Comparison of ENCODE assay signal across 20 mouse cellular contexts in the genomic region with DNA sequence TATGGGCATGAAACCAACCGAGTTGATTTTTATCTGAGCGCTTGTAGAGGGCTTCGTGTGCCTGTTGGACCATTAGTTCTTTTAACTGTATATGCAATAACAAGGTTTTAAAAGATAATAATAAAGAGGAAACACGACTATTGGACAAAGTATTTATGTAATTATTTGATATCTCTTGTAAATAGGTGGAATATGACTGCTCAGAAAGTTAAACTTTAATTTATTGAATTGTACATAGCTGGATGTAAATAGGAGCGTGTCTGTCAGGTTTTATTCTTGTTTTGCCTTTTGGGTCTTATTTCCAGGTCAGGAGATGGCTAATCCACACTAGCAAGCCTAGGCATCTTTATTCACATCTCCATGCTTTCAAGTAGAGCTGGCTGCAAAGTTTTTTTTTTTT. TPM values are rescaled to one million over a fixed set of nuclear protein-coding genes. Genes with fewer than 3 reads are reported as not detected.
DNase-seq lines count a peak whose midpoint lies in the region; ATAC-seq and TF ChIP-seq lines count a peak whose summit lies in the region.
"Had no signal": no experiment of that assay in that cellular context is flagged by ENCODE, and none has a peak within 500 bp of the region (broad histone marks: within the 10 kb centered on the region; RNA-seq: fewer than 3 reads in every experiment).

No protein-coding gene starts in this region.

- no peak for ATAC-seq in kidney, embryonic 16.5 days (ENCODE audit: low FRiP score, low TSS enrichment)
- ATAC-seq in midbrain, embryonic 11.5 days (ENCODE audit: low FRiP score), result no peak
- no peak for ATAC-seq in midbrain, postnatal 0 days (ENCODE audit: low FRiP score)
- ATAC-seq in embryonic facial prominence, embryonic 12.5 days (ENCODE audit: insufficient number of reproducible peaks, insufficient read depth, low FRiP score, low TSS enrichment), result no peak
- no peak for ATAC-seq in limb, embryonic 14.5 days (ENCODE audit: low FRiP score, low read depth)
- ATAC-seq: forebrain, embryonic 13.5 days had no signal

- H3K9ac ChIP-seq in kidney, embryonic 16.5 days (replicated peaks; ENCODE audit: low read length), result no peak overlapping the region
- H3K9ac ChIP-seq in midbrain, embryonic 11.5 days (ENCODE audit: low read length), result no peak overlapping the region
- H3K9ac ChIP-seq in midbrain, postnatal 0 days (replicated peaks; ENCODE audit: low read length, poor library complexity, severe bottlenecking), result no peak overlapping the region
- peak overlapping the region; percentile 19; the same call in 1 of the 2 replicates for H3K9ac ChIP-seq in embryonic facial prominence, embryonic 12.5 days
- H3K9ac ChIP-seq in limb, embryonic 14.5 days (ENCODE audit: low read depth, low read length, severe bottlenecking), result no peak overlapping the region
- H3K9ac ChIP-seq: forebrain, embryonic 13.5 days; heart, embryonic 13.5 days; hindbrain, embryonic 14.5 days; liver, embryonic 13.5 days had no signal

- H3K36me3 ChIP-seq in kidney, embryonic 16.5 days (ENCODE audit: insufficient read depth, low read length), result 0 out of 2 replicates have a peak, but pooled peaks cover 4% of the 10 kb centered on the region
- H3K36me3 ChIP-seq in midbrain, embryonic 11.5 days (ENCODE audit: control insufficient read depth, insufficient read depth, low read length), result no peaks in the 10 kb centered on the region
- no peaks in the 10 kb centered on the region for H3K36me3 ChIP-seq in midbrain, postnatal 0 days (ENCODE audit: insufficient read depth, low read length)
- H3K36me3 ChIP-seq in embryonic facial prominence, embryonic 12.5 days, result peaks cover 11% of the 10 kb centered on the region; the same call in 1 of the 2 replicates
- H3K36me3 ChIP-seq in limb, embryonic 14.5 days (ENCODE audit: control insufficient read depth, insufficient read depth, low read length), result peaks cover 27% of the 10 kb centered on the region
- H3K36me3 ChIP-seq: midbrain, embryonic 10.5 days had no signal

- H3K4me2 ChIP-seq in kidney, embryonic 16.5 days (replicated peaks; ENCODE audit: low read depth, low read length), result 0 out of 2 replicates have a peak overlapping the region, but pooled peaks have one; percentile 16
- no peak overlapping the region for H3K4me2 ChIP-seq in midbrain, embryonic 11.5 days
- no peak overlapping the region for H3K4me2 ChIP-seq in midbrain, postnatal 0 days (ENCODE audit: low read depth, low read length, poor library complexity, severe bottlenecking)
- H3K4me2 ChIP-seq in embryonic facial prominence, embryonic 12.5 days (replicated peaks), result peak overlapping the region; percentile 68
- 0 out of 2 replicates have a peak overlapping the region, but pooled peaks have one; percentile 13 for H3K4me2 ChIP-seq in limb, embryonic 14.5 days (replicated peaks; ENCODE audit: low read depth, low read length, severe bottlenecking)
- H3K4me2 ChIP-seq: forebrain, embryonic 13.5 days; hindbrain, embryonic 14.5 days had no signal

- H3K4me1 ChIP-seq in kidney, embryonic 16.5 days (ENCODE audit: insufficient read depth, low read length), result peaks cover 37% of the 10 kb centered on the region
- H3K4me1 ChIP-seq in midbrain, embryonic 11.5 days (ENCODE audit: control insufficient read depth, insufficient read depth, low read length), result no peaks in the 10 kb centered on the region
- no peaks in the 10 kb centered on the region for H3K4me1 ChIP-seq in midbrain, postnatal 0 days (ENCODE audit: insufficient read depth, low read length)
- peaks cover 49% of the 10 kb centered on the region for H3K4me1 ChIP-seq in embryonic facial prominence, embryonic 12.5 days
- H3K4me1 ChIP-seq in limb, embryonic 14.5 days (ENCODE audit: control insufficient read depth, insufficient read depth, low read length), result peaks cover 19% of the 10 kb centered on the region
- H3K4me1 ChIP-seq: liver, embryonic 13.5 days had no signal

- no peak for TF ChIP-seq CTCF in midbrain, postnatal 0 days (IDR thresholded peaks at IDR 0.05)

- H3K27ac ChIP-seq in kidney, embryonic 16.5 days (ENCODE audit: low read length), result peak overlapping the region; percentile 73
- no peak overlapping the region for H3K27ac ChIP-seq in midbrain, embryonic 11.5 days (ENCODE audit: low read depth, low read length)
- H3K27ac ChIP-seq in midbrain, postnatal 0 days (ENCODE audit: low read depth, low read length), result no peak overlapping the region
- peak overlapping the region; percentile 83 for H3K27ac ChIP-seq in embryonic facial prominence, embryonic 12.5 days
- no peak overlapping the region for H3K27ac ChIP-seq in limb, embryonic 14.5 days (replicated peaks; ENCODE audit: low read depth, low read length)
- H3K27ac ChIP-seq: forebrain, embryonic 13.5 days; heart, embryonic 13.5 days; hindbrain, embryonic 14.5 days; liver, embryonic 13.5 days; midbrain, embryonic 10.5 days had no signal

- no peak for TF ChIP-seq POLR2A in limb, embryonic 14.5 days (IDR thresholded peaks at IDR 0.05; ENCODE audit: borderline replicate concordance, extremely low read depth, insufficient read depth, insufficient read length)

- H3K9me3 ChIP-seq in kidney, embryonic 16.5 days (ENCODE audit: low read length), result no peaks in the 10 kb centered on the region
- H3K9me3 ChIP-seq in midbrain, embryonic 11.5 days (ENCODE audit: control insufficient read depth, low read length), result no peaks in the 10 kb centered on the region
- H3K9me3 ChIP-seq in midbrain, postnatal 0 days (ENCODE audit: low read length), result no peaks in the 10 kb centered on the region
- H3K9me3 ChIP-seq in embryonic facial prominence, embryonic 12.5 days, result no peaks in the 10 kb centered on the region
- no peaks in the 10 kb centered on the region for H3K9me3 ChIP-seq in limb, embryonic 14.5 days (ENCODE audit: control insufficient read depth, low read length)
- H3K9me3 ChIP-seq: forebrain, embryonic 13.5 days; heart, embryonic 13.5 days; liver, embryonic 13.5 days; midbrain, embryonic 10.5 days had no signal

- H3K4me3 ChIP-seq in kidney, embryonic 16.5 days (ENCODE audit: low read length), result no peak overlapping the region
- no peak overlapping the region for H3K4me3 ChIP-seq in midbrain, embryonic 11.5 days (ENCODE audit: low read depth, low read length)
- H3K4me3 ChIP-seq in midbrain, postnatal 0 days (ENCODE audit: low read depth, low read length), result no peak overlapping the region
- no peak overlapping the region for H3K4me3 ChIP-seq in embryonic facial prominence, embryonic 12.5 days
- H3K4me3 ChIP-seq in limb, embryonic 14.5 days (replicated peaks; ENCODE audit: low read length), result no peak overlapping the region
- H3K4me3 ChIP-seq: erythroblast, embryonic 14.5 days; forebrain, embryonic 13.5 days; heart, embryonic 13.5 days; liver, embryonic 13.5 days; midbrain, embryonic 10.5 days had no signal

- DNase-seq in kidney, postnatal 4 days, result no peak
- DNase-seq in midbrain, embryonic 11.5 days (ENCODE audit: low spot score, missing footprints), result peak; percentile 89
- DNase-seq in midbrain, postnatal 0 days (ENCODE audit: low spot score), result no peak
- no peak for DNase-seq in limb, embryonic 14.5 days (ENCODE audit: low spot score)
- no peak for DNase-seq in left cerebral cortex, adult 9 months (ENCODE audit: low spot score in 2 of 2)
- DNase-seq: cerebellum, adult 11-12 months; cerebellum, postnatal 36 days; gastrocnemius, postnatal 10 days; heart, adult 18-20 months; kidney, postnatal 25 days; left cerebral cortex, postnatal 4 days; liver, embryonic 13.5 days had no signal

- WGBS in kidney, embryonic 16.5 days, result 33% methylated on average over 5 of the region's 5 CpGs
- WGBS in midbrain, embryonic 11.5 days, result 1% methylated on average over 5 of the region's 5 CpGs
- WGBS in midbrain, postnatal 0 days, result 1% methylated on average over 5 of the region's 5 CpGs
- 14% methylated on average over 5 of the region's 5 CpGs for WGBS in embryonic facial prominence, embryonic 12.5 days
- WGBS in limb, embryonic 14.5 days, result 43% methylated on average over 5 of the region's 5 CpGs

- H3K27me3 ChIP-seq in kidney, embryonic 16.5 days (ENCODE audit: insufficient read depth, low read length), result peaks cover 92% of the 10 kb centered on the region
- peaks cover 92% of the 10 kb centered on the region for H3K27me3 ChIP-seq in midbrain, embryonic 11.5 days (ENCODE audit: control insufficient read depth, insufficient read depth, low read length)
- H3K27me3 ChIP-seq in midbrain, postnatal 0 days (ENCODE audit: insufficient read depth, low read length), result peaks cover 92% of the 10 kb centered on the region
- H3K27me3 ChIP-seq in embryonic facial prominence, embryonic 12.5 days, result peaks cover 72% of the 10 kb centered on the region
- H3K27me3 ChIP-seq in limb, embryonic 14.5 days (ENCODE audit: control insufficient read depth, insufficient read depth, low read length), result peaks cover 97% of the 10 kb centered on the region

RNA-seq across cellular contexts. Expression of a gene that starts 13.4 kb away (rescaled TPM):
- 52.6 and 60.5 TPM in 2 replicates for polyA plus RNA-seq in kidney, embryonic 16.5 days (2015; fragmentation: Nextera tagmentation; extraction: Ambion mirVana)
- 1.3 and 1.4 TPM in 2 replicates for polyA plus RNA-seq in midbrain, embryonic 11.5 days (2014; fragmentation: Nextera tagmentation; extraction: Ambion mirVana)
- total RNA-seq in midbrain, postnatal 0 days (2014; rRNA removed), result 1.1 and 3.9 TPM in 2 replicates
- polyA plus RNA-seq in midbrain, postnatal 0 days (2015; fragmentation: Nextera tagmentation; extraction: Ambion mirVana), result 2.0 and 4.0 TPM in 2 replicates
- polyA plus RNA-seq in embryonic facial prominence, embryonic 12.5 days (2016; fragmentation: Nextera tagmentation; extraction: Ambion mirVana), result 59.5 and 65.3 TPM in 2 replicates
- 18.6 and 28.2 TPM in 2 replicates for polyA plus RNA-seq in limb, embryonic 14.5 days (2012; rRNA removed)
- 23.9 and 27.6 TPM in 2 replicates for polyA plus RNA-seq in limb, embryonic 14.5 days (2014; fragmentation: Nextera tagmentation; extraction: Ambion mirVana)
- total RNA-seq: monocyte, adult 5-6 weeks had no signal
- polyA plus RNA-seq: erythroblast, embryonic 14.5 days had no signal

Comparison
In these comparisons a context has a peak if more than half of its experiments do, and no peak if none do; other contexts are left out.
1. H3K27ac ChIP-seq: peak in kidney, embryonic 16.5 days (single experiment) and embryonic facial prominence, embryonic 12.5 days (single experiment); none in midbrain, embryonic 11.5 days (single experiment), midbrain, postnatal 0 days (single experiment) and limb, embryonic 14.5 days (single experiment).
2. H3K4me2 ChIP-seq: peak in kidney, embryonic 16.5 days (single experiment), embryonic facial prominence, embryonic 12.5 days (single experiment) and limb, embryonic 14.5 days (single experiment); none in midbrain, embryonic 11.5 days (single experiment) and midbrain, postnatal 0 days (single experiment).